Mouse (Mus musculus) MEL (cell line): ENCODE results near the gene Plk2. TPM values are rescaled to one million over a fixed set of nuclear protein-coding genes. Genes with fewer than 3 reads are reported as not detected.

Source experiments
- DNase-seq: peaks from one replicate; pipeline ENCODE4 v3.0.0; 2011; ENCODE audit warnings: low read depth, low spot score
- H3K27ac ChIP-seq: 2 replicates; pipeline ENCODE4 v1.5.1; 2012; ENCODE audit warnings: low read depth, mild to moderate bottlenecking, control low read depth, low read length, moderate library complexity; ENCODE audit not compliant: control insufficient read depth
- H3K27me3 ChIP-seq, 2 experiments: fragments of 150-350 bp in 1 of 2; sonication (generic) in 1 of 2; 2 replicates each; pipeline ENCODE4 v1.6.1; 2012; ENCODE audit warnings: low read length in 2 of 2, mild to moderate bottlenecking in 2 of 2, improper control_type of control experiment in 1 of 2, moderate library complexity in 1 of 2; ENCODE audit not compliant: insufficient read depth in 2 of 2, control insufficient read depth in 1 of 2
- H3K36me3 ChIP-seq, 2 experiments: 2 replicates each; pipeline ENCODE4 v1.6.1; 2012 to 2014; ENCODE audit warnings: low read length in 2 of 2, improper control_type of control experiment in 1 of 2, inconsistent platforms in 1 of 2, mild to moderate bottlenecking in 1 of 2; ENCODE audit not compliant: insufficient read depth in 2 of 2, control insufficient read depth in 1 of 2
- H3K4me1 ChIP-seq, 2 experiments: fragments of 150-350 bp in 1 of 2; sonication (generic) in 1 of 2; 2 replicates each; pipeline ENCODE4 v1.6.1; 2012; ENCODE audit warnings: low read length in 2 of 2, improper control_type of control experiment in 1 of 2, mild to moderate bottlenecking in 1 of 2; ENCODE audit not compliant: insufficient read depth in 2 of 2, control insufficient read depth in 1 of 2
- H3K4me3 ChIP-seq, 2 experiments: fragments of 150-350 bp in 1 of 2; sonication (generic) in 1 of 2; 2 replicates each; pipeline ENCODE4 v1.5.1; 2012; ENCODE audit warnings: low read depth in 2 of 2, low read length in 2 of 2, mild to moderate bottlenecking in 2 of 2, moderate library complexity in 2 of 2, control low read depth in 1 of 2, improper control_type of control experiment in 1 of 2; ENCODE audit not compliant: control insufficient read depth in 1 of 2, insufficient read depth in 1 of 2
- H3K79me2 ChIP-seq: 2 replicates; pipeline ENCODE4 v1.6.1; 2012; ENCODE audit warnings: mild to moderate bottlenecking, low read length, moderate library complexity; ENCODE audit not compliant: control insufficient read depth, poor library complexity, insufficient read depth
- H3K9ac ChIP-seq: 2 replicates; pipeline ENCODE4 v1.6.1; 2012; ENCODE audit warnings: low read depth, mild to moderate bottlenecking, control low read depth, low read length, moderate library complexity; ENCODE audit not compliant: control insufficient read depth, poor library complexity, severe bottlenecking
- H3K9me3 ChIP-seq: fragments of 150-350 bp; sonication (generic); replicated peaks from 2 replicates; pipeline ENCODE4 v1.6.1; 2012; ENCODE audit warnings: mild to moderate bottlenecking, low read length, improper control_type of control experiment, moderate library complexity; ENCODE audit not compliant: insufficient read depth
- CHD1 ChIP-seq: IDR thresholded peaks from 2 replicates; pipeline ENCODE4 v1.6.1; 2012; ENCODE audit warnings: low read depth, mild to moderate bottlenecking, inconsistent platforms, low read length, improper control_type of control experiment
- CHD2 ChIP-seq: IDR thresholded peaks from 2 replicates; pipeline ENCODE4 v1.6.1; 2011; ENCODE audit warnings: low read length, improper control_type of control experiment
- CTCF ChIP-seq, 3 experiments: IDR thresholded peaks in 2 of 3; conservative IDR thresholded peaks in 1 of 3; 2 replicates each; pipeline ENCODE4 v1.5.1; 2011 to 2012; ENCODE audit warnings: low read length in 3 of 3, low read depth in 2 of 3, mild to moderate bottlenecking in 2 of 3, improper control_type of control experiment in 1 of 3, inconsistent platforms in 1 of 3, mixed read lengths in 1 of 3, moderate library complexity in 1 of 3; ENCODE audit not compliant: control insufficient read depth in 1 of 3, insufficient read depth in 1 of 3, poor library complexity in 1 of 3, severe bottlenecking in 1 of 3
- ELF1 ChIP-seq: IDR thresholded peaks from 2 replicates; pipeline ENCODE4 v1.6.1; 2014; ENCODE audit warnings: low read depth, mild to moderate bottlenecking, inconsistent platforms, low read length, improper control_type of control experiment, moderate library complexity
- ETS1 ChIP-seq: IDR thresholded peaks from 2 replicates; pipeline ENCODE4 v1.6.1; 2012; ENCODE audit warnings: low read depth, mild to moderate bottlenecking, inconsistent platforms, low read length, improper control_type of control experiment, moderate library complexity
- GATA1 ChIP-seq: IDR thresholded peaks from 2 replicates; pipeline ENCODE4 v1.6.1; 2011; ENCODE audit warnings: low read depth, low read length, improper control_type of control experiment
- JUND ChIP-seq: IDR thresholded peaks from 2 replicates; pipeline ENCODE4 v1.6.1; 2011; ENCODE audit warnings: low read depth, mild to moderate bottlenecking, improper control_type of control experiment, low read length
- KAT2A ChIP-seq: conservative IDR thresholded peaks from 2 replicates; pipeline ENCODE4 v1.6.1; 2012; ENCODE audit warnings: low read depth, low read length, improper control_type of control experiment, inconsistent platforms
- MAFK ChIP-seq: IDR thresholded peaks from 2 replicates; pipeline ENCODE4 v1.6.1; 2011; ENCODE audit warnings: low read depth, mild to moderate bottlenecking, low read length, improper control_type of control experiment, borderline replicate concordance
- MAZ ChIP-seq: IDR thresholded peaks from 2 replicates; pipeline ENCODE4 v1.6.1; 2012; ENCODE audit warnings: low read depth, mild to moderate bottlenecking, inconsistent platforms, low read length, improper control_type of control experiment
- MYB ChIP-seq: IDR thresholded peaks from 2 replicates; pipeline ENCODE4 v1.6.1; 2011; ENCODE audit warnings: mild to moderate bottlenecking, low read depth, low read length, improper control_type of control experiment
- NELFE ChIP-seq: IDR thresholded peaks from 2 replicates; pipeline ENCODE4 v1.6.1; 2011; ENCODE audit warnings: low read depth, low read length, improper control_type of control experiment
- NRF1 ChIP-seq: IDR thresholded peaks from 2 replicates; pipeline ENCODE4 v1.6.1; 2014; ENCODE audit warnings: low read depth, mild to moderate bottlenecking, inconsistent platforms, low read length, improper control_type of control experiment, moderate library complexity; ENCODE audit not compliant: poor library complexity, insufficient read depth, severe bottlenecking
- POLR2AphosphoS5 ChIP-seq: IDR thresholded peaks from 2 replicates; pipeline ENCODE4 v1.6.1; 2012; ENCODE audit warnings: low read depth, borderline replicate concordance, mild to moderate bottlenecking, inconsistent platforms, low read length, moderate library complexity, mixed read lengths
- RAD21 ChIP-seq: IDR thresholded peaks from 2 replicates; pipeline ENCODE4 v1.6.1; 2011; ENCODE audit warnings: mild to moderate bottlenecking, low read depth, low read length, improper control_type of control experiment
- RCOR1 ChIP-seq: IDR thresholded peaks from 2 replicates; pipeline ENCODE4 v1.6.1; 2012; ENCODE audit warnings: low read depth, mild to moderate bottlenecking, inconsistent platforms, low read length, improper control_type of control experiment
- SIN3A ChIP-seq: IDR thresholded peaks from 2 replicates; pipeline ENCODE4 v1.6.1; 2012; ENCODE audit warnings: low read length, improper control_type of control experiment, inconsistent platforms
- SMC3 ChIP-seq: IDR thresholded peaks from 2 replicates; pipeline ENCODE4 v1.6.1; 2011; ENCODE audit warnings: low read depth, low read length, improper control_type of control experiment
- TBP ChIP-seq: IDR thresholded peaks from 2 replicates; pipeline ENCODE4 v1.8.0; 2011; ENCODE audit warnings: low read depth, low read length, improper control_type of control experiment
- TCF12 ChIP-seq: IDR thresholded peaks from 2 replicates; pipeline ENCODE4 v1.6.1; 2014; ENCODE audit warnings: low read depth, mild to moderate bottlenecking, inconsistent platforms, low read length, improper control_type of control experiment, moderate library complexity
- UBTF ChIP-seq: IDR thresholded peaks from 2 replicates; pipeline ENCODE4 v1.6.1; 2012; ENCODE audit warnings: low read depth, mild to moderate bottlenecking, inconsistent platforms, low read length, improper control_type of control experiment, moderate library complexity, borderline replicate concordance; ENCODE audit not compliant: insufficient read depth
- ZKSCAN1 ChIP-seq: IDR thresholded peaks from 2 replicates; pipeline ENCODE4 v1.6.1; 2012; ENCODE audit warnings: low read depth, mild to moderate bottlenecking, inconsistent platforms, low read length, improper control_type of control experiment, moderate library complexity
- ZMIZ1 ChIP-seq: IDR thresholded peaks from 2 replicates; pipeline ENCODE4 v1.6.1; 2012; ENCODE audit warnings: low read depth, mild to moderate bottlenecking, inconsistent platforms, low read length, improper control_type of control experiment, moderate library complexity
- ZNF384 ChIP-seq: IDR thresholded peaks from 2 replicates; pipeline ENCODE4 v1.6.1; 2012; ENCODE audit warnings: low read depth, mild to moderate bottlenecking, inconsistent platforms, low read length, improper control_type of control experiment
- polyA plus RNA-seq, 2 experiments: library from polyadenylated mRNA; stranded (reverse) in 1 of 2; unstranded in 1 of 2; fragments of >175 nt in 1 of 2; fragments of >200 nt in 1 of 2; gene quantifications; 2 replicates each; pipeline versions ENCODE4 v1.2.1 to v1.2.4; 2012; ENCODE audit warnings: low replicate concordance in 2 of 2, low read depth in 1 of 2; ENCODE audit not compliant: insufficient read length in 2 of 2, insufficient read depth in 1 of 2, missing spikeins in 1 of 2
- total RNA-seq: library from RNA; depleted of rRNA; stranded (reverse); fragments of 300-350 nt; gene quantifications from 2 replicates; pipeline ENCODE4 v1.2.3, GENCODE M21; 2012; rRNA removed

Plk2 gene
- not detected in 2 replicates for total RNA-seq
- not detected for polyA plus RNA-seq

DNA sequence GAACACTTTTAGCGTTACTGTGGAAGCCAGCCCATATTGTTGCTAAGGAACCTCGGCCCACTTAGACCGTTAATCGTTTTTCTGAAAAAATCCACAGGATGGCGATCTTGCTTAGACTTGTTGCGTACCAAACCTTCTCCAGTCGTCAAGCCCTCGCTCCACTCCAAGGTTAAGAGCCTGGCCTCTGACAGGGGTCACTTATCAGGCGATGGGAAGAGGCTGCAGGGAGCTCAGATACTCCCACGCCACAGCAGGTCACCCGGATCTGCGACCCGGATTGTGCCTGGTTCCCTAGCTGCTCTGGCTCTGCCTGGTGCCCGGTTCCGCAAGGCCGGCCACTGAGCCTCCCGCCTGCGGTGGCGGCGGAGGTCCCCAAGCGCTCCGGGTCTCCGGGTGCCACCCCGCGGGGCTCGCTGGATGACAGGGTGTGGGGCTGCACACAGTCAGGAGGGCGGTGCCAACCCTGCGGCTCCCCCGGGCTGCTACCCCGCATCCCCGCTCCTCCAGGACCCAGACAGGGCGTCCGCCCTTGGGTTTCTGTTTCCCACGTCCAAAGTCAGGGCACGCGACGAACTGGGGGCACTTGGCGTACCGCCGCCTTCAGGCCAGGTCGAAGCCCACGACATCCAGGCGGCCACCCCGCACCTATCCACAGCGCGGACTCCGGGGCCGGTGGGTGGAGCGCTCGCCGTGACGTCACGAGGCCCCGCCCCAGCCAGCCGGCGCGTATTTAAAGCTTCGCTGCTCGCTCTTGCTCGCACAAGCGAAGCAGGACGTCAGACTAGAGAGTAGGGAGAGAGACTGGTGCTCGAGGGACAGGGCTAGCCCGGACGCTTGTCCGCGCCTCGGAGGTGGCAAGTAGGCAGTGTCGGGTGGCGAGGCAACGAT, at the start of gene Plk2:
Gene Plk2 (plus strand): TSS at position 756 of the 888 bp plus-strand sequence.
- no peaks in the 10 kb centered on the region for H3K27me3 ChIP-seq
- no peak within 1 kb of the TSS for H3K27ac ChIP-seq

DNA sequence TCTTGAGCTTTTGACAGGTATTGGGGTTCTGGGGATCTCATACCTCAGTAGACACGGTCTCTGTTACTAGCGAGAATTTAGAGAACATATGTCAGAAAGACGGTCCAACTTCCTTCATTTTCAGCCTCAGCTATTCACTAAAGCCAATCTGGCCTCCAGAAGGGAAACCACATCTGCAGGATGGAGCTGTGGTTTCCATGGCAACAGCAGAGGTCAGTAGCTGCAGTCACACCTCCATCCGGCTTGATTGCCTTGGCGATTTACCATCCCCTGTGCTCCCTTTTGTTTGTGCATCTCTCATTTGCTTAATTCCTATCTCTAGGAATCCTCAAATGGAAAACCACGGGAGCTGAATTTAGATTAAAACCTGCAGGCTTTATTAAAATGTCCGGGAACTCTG, 48.1 kb upstream of the Plk2 start:
- Histone ChIP-seq H3K4me1 (peaks cover 4 to 5% of the 10 kb centered on the region in 2 experiments; a peak in 3 of 4 replicates), H3K27me3 (no peaks in the 10 kb centered on the region), H3K9me3 (no peaks in the 10 kb centered on the region), H3K27ac (no peak overlapping the region), H3K79me2 (no peaks in the 10 kb centered on the region), H3K9ac (no peak overlapping the region), H3K4me3 (no peak overlapping the region), H3K36me3 (peaks cover 0 to 2% of the 10 kb centered on the region in 2 experiments; a peak in 1 of 4 replicates)
- no peak for TF ChIP-seq POLR2AphosphoS5
- no peak for TF ChIP-seq TBP
- no peak for TF ChIP-seq TCF12
- no peak for TF ChIP-seq KAT2A
- no peak for TF ChIP-seq SIN3A
- no peak for TF ChIP-seq CHD2
- TF ChIP-seq ETS1: no peak
- no peak for TF ChIP-seq MAZ
- TF ChIP-seq ZNF384: no peak
- TF ChIP-seq UBTF: no peak
- TF ChIP-seq GATA1: no peak
- TF ChIP-seq ZKSCAN1: no peak
- no peak for TF ChIP-seq RAD21
- TF ChIP-seq JUND: no peak
- no peak for TF ChIP-seq CTCF (IDR thresholded peaks at IDR 0.05 in 2 of 3, conservative IDR thresholded peaks at IDR 0.05 in 1 of 3; ENCODE audit: control insufficient read depth in 1 of 3, insufficient read depth in 1 of 3, low read depth in 2 of 3, low read length in 3 of 3, poor library complexity in 1 of 3, severe bottlenecking in 1 of 3)
- TF ChIP-seq MAFK: no peak
- TF ChIP-seq NELFE: no peak
- TF ChIP-seq NRF1: no peak
- no peak for DNase-seq

More for the DNA sequence above, at the start of gene Plk2:
- Histone ChIP-seq H3K36me3 (no peaks in the 10 kb centered on the region), H3K79me2 (no peaks in the 10 kb centered on the region), H3K9ac (no peak within 1 kb of the TSS), H3K9me3 (no peaks in the 10 kb centered on the region), H3K4me3 (no peak within 1 kb of the TSS), H3K4me1 (no peaks in the 10 kb centered on the region)
- DNase-seq: no peak
- no peak for TF ChIP-seq ELF1
- TF ChIP-seq SIN3A: no peak
- no peak for TF ChIP-seq MYB
- TF ChIP-seq MAFK: no peak
- TF ChIP-seq RCOR1: no peak
- no peak for TF ChIP-seq GATA1
- TF ChIP-seq CHD1: no peak
- no peak for TF ChIP-seq JUND
- TF ChIP-seq NELFE: no peak
- no peak for TF ChIP-seq ZNF384
- TF ChIP-seq MAZ: no peak
- TF ChIP-seq ZMIZ1: no peak
- TF ChIP-seq ETS1: no peak
- no peak for TF ChIP-seq SMC3
- no peak for TF ChIP-seq CTCF (IDR thresholded peaks at IDR 0.05 in 2 of 3, conservative IDR thresholded peaks at IDR 0.05 in 1 of 3; ENCODE audit: control insufficient read depth in 1 of 3, insufficient read depth in 1 of 3, low read depth in 2 of 3, low read length in 3 of 3, poor library complexity in 1 of 3, severe bottlenecking in 1 of 3)
- no peak for TF ChIP-seq POLR2AphosphoS5
